Mouse (Mus musculus): Measurements from ENCODE around the gene Astl. TPM values are rescaled to one million over a fixed set of nuclear protein-coding genes. Genes with fewer than 3 reads are reported as not detected.

The Astl gene
- polyA plus RNA-seq, 1 experiment from 2014 or later = not detected

- no peak for DNase-seq (ENCODE audit: low spot score)
- Histone ChIP-seq H3K27ac (no peak overlapping the region), H3K9me3 (replicated peaks; ENCODE audit: low read length) (no peaks in the 10 kb centered on the region), H3K4me3 (replicated peaks; ENCODE audit: low read depth, low read length) (no peak overlapping the region), H3K36me3 (ENCODE audit: insufficient read depth, low read length) (no peaks in the 10 kb centered on the region), H3K4me2 (ENCODE audit: low read length) (no peak overlapping the region), H3K9ac (ENCODE audit: low read depth, low read length) (no peak overlapping the region), H3K27me3 (ENCODE audit: insufficient read depth, low read length) (no peaks in the 10 kb centered on the region), H3K4me1 (replicated peaks; ENCODE audit: insufficient read depth, low read length) (peaks cover 10% of the 10 kb centered on the region)
- no peak for ATAC-seq (replicated peaks; ENCODE audit: low FRiP score, low read depth)
- TF ChIP-seq CTCF (IDR thresholded peaks at IDR 0.05; ENCODE audit: low read depth) = no peak
- 43% methylated on average over 7 of the region's 7 CpGs for WGBS
Observed at GRCm38 (mm10) chr2:127338012-127338411, 427 bp upstream of the Astl start.

- Histone ChIP-seq H3K4me3 (replicated peaks; ENCODE audit: low read depth, low read length) (no peak overlapping the region), H3K4me1 (replicated peaks; ENCODE audit: insufficient read depth, low read length) (peaks cover 10% of the 10 kb centered on the region), H3K36me3 (ENCODE audit: insufficient read depth, low read length) (no peaks in the 10 kb centered on the region), H3K27ac (no peak overlapping the region), H3K9me3 (replicated peaks; ENCODE audit: low read length) (no peaks in the 10 kb centered on the region), H3K27me3 (ENCODE audit: insufficient read depth, low read length) (no peaks in the 10 kb centered on the region), H3K4me2 (ENCODE audit: low read length) (no peak overlapping the region), H3K9ac (ENCODE audit: low read depth, low read length) (no peak overlapping the region)
- ATAC-seq (replicated peaks; ENCODE audit: low FRiP score, low read depth) (no peak), DNase-seq (ENCODE audit: low spot score) (no peak)
- TF ChIP-seq CTCF (IDR thresholded peaks at IDR 0.05; ENCODE audit: low read depth) = no peak
- 65% methylated on average over 4 of the region's 4 CpGs for WGBS
Observed at GRCm38 (mm10) chr2:127338833-127339232, 394 bp downstream of the Astl start.

GRCm38 (mm10) chr2:127339262-127339661 lies 823 bp downstream of the Astl start:
- Histone ChIP-seq H3K4me2 (ENCODE audit: low read length) (no peak overlapping the region), H3K36me3 (ENCODE audit: insufficient read depth, low read length) (no peaks in the 10 kb centered on the region), H3K4me3 (replicated peaks; ENCODE audit: low read depth, low read length) (no peak overlapping the region), H3K9me3 (replicated peaks; ENCODE audit: low read length) (no peaks in the 10 kb centered on the region), H3K27me3 (ENCODE audit: insufficient read depth, low read length) (no peaks in the 10 kb centered on the region), H3K4me1 (replicated peaks; ENCODE audit: insufficient read depth, low read length) (peaks cover 9% of the 10 kb centered on the region), H3K27ac (no peak overlapping the region), H3K9ac (ENCODE audit: low read depth, low read length) (no peak overlapping the region)
- DNase-seq (ENCODE audit: low spot score) (no peak), ATAC-seq (replicated peaks; ENCODE audit: low FRiP score, low read depth) (no peak)
- WGBS = 75% methylated on average over 6 of the region's 6 CpGs
- TF ChIP-seq CTCF (IDR thresholded peaks at IDR 0.05; ENCODE audit: low read depth) = no peak

GRCm38 (mm10) chr2:127341159-127341558 lies 2.7 kb downstream of the Astl start:
- Histone ChIP-seq H3K9me3 (replicated peaks; ENCODE audit: low read length) (no peaks in the 10 kb centered on the region), H3K27ac (no peak overlapping the region), H3K9ac (ENCODE audit: low read depth, low read length) (no peak overlapping the region), H3K27me3 (ENCODE audit: insufficient read depth, low read length) (no peaks in the 10 kb centered on the region), H3K36me3 (ENCODE audit: insufficient read depth, low read length) (no peaks in the 10 kb centered on the region), H3K4me3 (replicated peaks; ENCODE audit: low read depth, low read length) (no peak overlapping the region), H3K4me2 (ENCODE audit: low read length) (no peak overlapping the region), H3K4me1 (replicated peaks; ENCODE audit: insufficient read depth, low read length) (no peaks in the 10 kb centered on the region; the same call in 1 of the 2 replicates)
- DNase-seq (ENCODE audit: low spot score) = peak; percentile 68
- ATAC-seq (replicated peaks; ENCODE audit: low FRiP score, low read depth) = no peak
- peak; percentile 91 for TF ChIP-seq CTCF (IDR thresholded peaks at IDR 0.05; ENCODE audit: low read depth)
- WGBS = 6% methylated on average over 3 of the region's 3 CpGs

GRCm38 (mm10) chr2:127346334-127346733 lies 7.9 kb downstream of the Astl start:
- no peak overlapping the region for H3K9ac ChIP-seq (ENCODE audit: low read depth, low read length)
- WGBS = 82% methylated on average over 1 of the region's 1 CpGs
- no peaks in the 10 kb centered on the region for H3K27me3 ChIP-seq (ENCODE audit: insufficient read depth, low read length)
- H3K4me3 ChIP-seq (replicated peaks; ENCODE audit: low read depth, low read length) = no peak overlapping the region
- TF ChIP-seq CTCF (IDR thresholded peaks at IDR 0.05; ENCODE audit: low read depth) = peak; percentile 66
- H3K4me1 ChIP-seq (replicated peaks; ENCODE audit: insufficient read depth, low read length) = no peaks in the 10 kb centered on the region
- H3K27ac ChIP-seq = no peak overlapping the region
- H3K36me3 ChIP-seq (ENCODE audit: insufficient read depth, low read length) = no peaks in the 10 kb centered on the region
- no peak overlapping the region for H3K4me2 ChIP-seq (ENCODE audit: low read length)
- no peaks in the 10 kb centered on the region for H3K9me3 ChIP-seq (replicated peaks; ENCODE audit: low read length)
- ATAC-seq (replicated peaks; ENCODE audit: low FRiP score, low read depth) (no peak), DNase-seq (ENCODE audit: low spot score) (no peak)

GRCm38 (mm10) chr2:127347147-127347985 lies 8.9 kb downstream of the Astl start:
- H3K4me1 ChIP-seq (replicated peaks; ENCODE audit: insufficient read depth, low read length) = no peaks in the 10 kb centered on the region
- no peak for TF ChIP-seq CTCF (IDR thresholded peaks at IDR 0.05; ENCODE audit: low read depth)
- H3K9ac ChIP-seq (ENCODE audit: low read depth, low read length) = 0 out of 2 replicates have a peak overlapping the region, but pooled peaks have one; percentile 1
- H3K9me3 ChIP-seq (replicated peaks; ENCODE audit: low read length) = no peaks in the 10 kb centered on the region
- no peak for DNase-seq (ENCODE audit: low spot score)
- no peak overlapping the region for H3K4me2 ChIP-seq (ENCODE audit: low read length)
- WGBS = 71% methylated on average over 13 of the region's 13 CpGs
- no peaks in the 10 kb centered on the region for H3K36me3 ChIP-seq (ENCODE audit: insufficient read depth, low read length)
- H3K27me3 ChIP-seq (ENCODE audit: insufficient read depth, low read length) = no peaks in the 10 kb centered on the region
- H3K27ac ChIP-seq = no peak overlapping the region
- ATAC-seq (replicated peaks; ENCODE audit: low FRiP score, low read depth) = no peak; the same call in 1 of the 2 replicates
- H3K4me3 ChIP-seq (replicated peaks; ENCODE audit: low read depth, low read length) = no peak overlapping the region

Data from kidney, postnatal 0 days (tissue).